Mouse (Mus musculus) stomach, embryonic 15.5 days (tissue): ENCODE data around the gene Foxo3. TPM values are rescaled to one million over a fixed set of nuclear protein-coding genes. Genes with fewer than 3 reads are reported as not detected.

Source experiments
- ATAC-seq: fragments of 200-750 bp; cut with Nextera tagmentation; 2 replicates; pipeline ENCODE4 v1.8.0; 2017; ENCODE audit warnings: low read depth, moderate number of reproducible peaks, moderate TSS enrichment; ENCODE audit not compliant: insufficient read depth, low FRiP score
- H3K27ac ChIP-seq: fragments of 300-500 bp; sonication (generic); 2 replicates; pipeline ENCODE4 v1.5.1; 2015; ENCODE audit warnings: mild to moderate bottlenecking, inconsistent platforms
- H3K27me3 ChIP-seq: fragments of 300-500 bp; sonication (generic); replicated peaks from 2 replicates; pipeline ENCODE4 v1.6.1; 2015; ENCODE audit warnings: inconsistent platforms
- H3K36me3 ChIP-seq: fragments of 300-500 bp; sonication (generic); 2 replicates; pipeline ENCODE4 v1.6.1; 2015; ENCODE audit warnings: inconsistent platforms
- H3K4me1 ChIP-seq: fragments of 300-500 bp; sonication (generic); 2 replicates; pipeline ENCODE4 v1.6.1; 2015; ENCODE audit warnings: inconsistent platforms
- H3K4me2 ChIP-seq: fragments of 300-500 bp; sonication (generic); 2 replicates; pipeline ENCODE4 v1.6.1; 2015; ENCODE audit warnings: mild to moderate bottlenecking, inconsistent platforms
- H3K4me3 ChIP-seq: fragments of 300-500 bp; sonication (generic); replicated peaks from 2 replicates; pipeline ENCODE4 v1.5.1; 2015; ENCODE audit warnings: inconsistent platforms
- H3K9ac ChIP-seq: fragments of 300-500 bp; sonication (generic); 2 replicates; pipeline ENCODE4 v1.6.1; 2015; ENCODE audit warnings: inconsistent platforms
- H3K9me3 ChIP-seq: fragments of 300-500 bp; sonication (generic); 2 replicates; pipeline ENCODE4 v1.6.1; 2016; ENCODE audit warnings: inconsistent platforms
- WGBS: fragments of 180-500 bp; shearing (Covaris S2); methylation state at CpG from one replicate; pipeline ENCODE4 v1.1.7; 2015; 5-methylcytosine and 5-hydroxymethylcytosine counted together
- polyA plus RNA-seq: library from polyadenylated mRNA; unstranded; fragments of >200 nt; fragmentation: Nextera tagmentation; extraction: Ambion mirVana; gene quantifications from 2 replicates; pipeline ENCODE4 v1.2.1, GENCODE M21; 2015

The Foxo3 gene
- polyA plus RNA-seq, 1 experiment from 2014 or later = 8.7 TPM

- H3K4me3 ChIP-seq = no peak overlapping the region
- WGBS = 60% methylated on average over 2 of the region's 2 CpGs
Observed at GRCm38 (mm10) chr10:42154727-42155126, 121.8 kb downstream of the Foxo3 start.

GRCm38 (mm10) chr10:42152426-42153205 is 123.9 kb downstream of the Foxo3 start:
- H3K9me3 ChIP-seq = no peaks in the 10 kb centered on the region
- no peak overlapping the region for H3K9ac ChIP-seq
- no peaks in the 10 kb centered on the region for H3K27me3 ChIP-seq
- H3K36me3 ChIP-seq = no peaks in the 10 kb centered on the region
- no peak overlapping the region for H3K27ac ChIP-seq
- H3K4me2 ChIP-seq = no peak overlapping the region
- H3K4me1 ChIP-seq = no peaks in the 10 kb centered on the region
- no peak overlapping the region for H3K4me3 ChIP-seq
- ATAC-seq = no peak
- 42% methylated on average over 14 of the region's 14 CpGs for WGBS

More at GRCm38 (mm10) chr10:42154727-42155126, 121.8 kb downstream of the Foxo3 start:
- no peaks in the 10 kb centered on the region for H3K27me3 ChIP-seq
- no peaks in the 10 kb centered on the region for H3K4me1 ChIP-seq
- ATAC-seq = no peak
- no peak overlapping the region for H3K4me2 ChIP-seq
- no peaks in the 10 kb centered on the region for H3K9me3 ChIP-seq
- H3K27ac ChIP-seq = no peak overlapping the region
- H3K36me3 ChIP-seq = no peaks in the 10 kb centered on the region
- H3K9ac ChIP-seq = no peak overlapping the region

- Histone ChIP-seq H3K27me3 (no peaks in the 10 kb centered on the region), H3K4me2 (no peak overlapping the region), H3K36me3 (no peaks in the 10 kb centered on the region), H3K9me3 (no peaks in the 10 kb centered on the region), H3K27ac (no peak overlapping the region), H3K4me1 (0 out of 2 replicates have a peak, but pooled peaks cover 2% of the 10 kb centered on the region), H3K4me3 (no peak overlapping the region), H3K9ac (no peak overlapping the region)
- WGBS = 65% methylated on average over 3 of the region's 3 CpGs
- ATAC-seq = no peak
Observed at GRCm38 (mm10) chr10:42149767-42150166, 126.8 kb downstream of the Foxo3 start.

- H3K9me3 ChIP-seq = no peaks in the 10 kb centered on the region
- no peak for ATAC-seq
- H3K27ac ChIP-seq = no peak overlapping the region
- no peak overlapping the region for H3K9ac ChIP-seq
- no peaks in the 10 kb centered on the region for H3K36me3 ChIP-seq
- H3K4me2 ChIP-seq = no peak overlapping the region
- 0 out of 2 replicates have a peak, but pooled peaks cover 2% of the 10 kb centered on the region for H3K4me1 ChIP-seq
- 62% methylated on average over 3 of the region's 3 CpGs for WGBS
- no peak overlapping the region for H3K4me3 ChIP-seq
- H3K27me3 ChIP-seq = no peaks in the 10 kb centered on the region
Observed at GRCm38 (mm10) chr10:42148326-42148725, 128.2 kb downstream of the Foxo3 start.

- Histone ChIP-seq H3K4me1 (0 out of 2 replicates have a peak, but pooled peaks cover 5% of the 10 kb centered on the region), H3K4me2 (no peak overlapping the region), H3K27me3 (no peaks in the 10 kb centered on the region), H3K36me3 (no peaks in the 10 kb centered on the region), H3K9me3 (no peaks in the 10 kb centered on the region), H3K9ac (no peak overlapping the region), H3K27ac (peak overlapping the region; percentile 59; the same call in 1 of the 2 replicates), H3K4me3 (no peak overlapping the region)
- WGBS = 47% methylated on average over 5 of the region's 5 CpGs
- ATAC-seq = peak; percentile 77
Observed at GRCm38 (mm10) chr10:42145221-42145620, 131.3 kb downstream of the Foxo3 start.

- Histone ChIP-seq H3K27me3 (no peaks in the 10 kb centered on the region), H3K4me1 (0 out of 2 replicates have a peak, but pooled peaks cover 5% of the 10 kb centered on the region), H3K9ac (no peak overlapping the region), H3K27ac (peak overlapping the region; percentile 59; the same call in 1 of the 2 replicates), H3K4me3 (no peak overlapping the region), H3K36me3 (no peaks in the 10 kb centered on the region), H3K9me3 (no peaks in the 10 kb centered on the region), H3K4me2 (no peak overlapping the region)
- no peak for ATAC-seq
- WGBS = 46% methylated on average over 5 of the region's 5 CpGs
Observed at GRCm38 (mm10) chr10:42144788-42145187, 131.8 kb downstream of the Foxo3 start.

GRCm38 (mm10) chr10:42144176-42144575 is 132.4 kb downstream of the Foxo3 start:
- Histone ChIP-seq H3K27me3 (no peaks in the 10 kb centered on the region), H3K4me1 (0 out of 2 replicates have a peak, but pooled peaks cover 5% of the 10 kb centered on the region), H3K27ac (no peak overlapping the region), H3K4me2 (no peak overlapping the region), H3K36me3 (no peaks in the 10 kb centered on the region), H3K9me3 (no peaks in the 10 kb centered on the region), H3K9ac (no peak overlapping the region), H3K4me3 (no peak overlapping the region)
- no peak for ATAC-seq
- 33% methylated on average over 2 of the region's 2 CpGs for WGBS

- Histone ChIP-seq H3K4me2 (no peak overlapping the region), H3K9me3 (no peaks in the 10 kb centered on the region), H3K27ac (no peak overlapping the region), H3K27me3 (no peaks in the 10 kb centered on the region), H3K4me3 (no peak overlapping the region), H3K9ac (no peak overlapping the region), H3K4me1 (0 out of 2 replicates have a peak, but pooled peaks cover 5% of the 10 kb centered on the region), H3K36me3 (no peaks in the 10 kb centered on the region)
- no peak for ATAC-seq
- 100% methylated on average over 1 of the region's 1 CpGs for WGBS
Observed at GRCm38 (mm10) chr10:42142791-42143190, 133.8 kb downstream of the Foxo3 start.

GRCm38 (mm10) chr10:42142081-42142480 is 134.5 kb downstream of the Foxo3 start:
- Histone ChIP-seq H3K9ac (no peak overlapping the region), H3K27me3 (no peaks in the 10 kb centered on the region), H3K36me3 (no peaks in the 10 kb centered on the region), H3K27ac (no peak overlapping the region), H3K4me3 (no peak overlapping the region), H3K4me1 (0 out of 2 replicates have a peak, but pooled peaks cover 5% of the 10 kb centered on the region), H3K9me3 (no peaks in the 10 kb centered on the region), H3K4me2 (no peak overlapping the region)
- ATAC-seq = no peak
- 54% methylated on average over 9 of the region's 9 CpGs for WGBS

- Histone ChIP-seq H3K4me3 (no peak overlapping the region), H3K36me3 (no peaks in the 10 kb centered on the region), H3K9ac (no peak overlapping the region), H3K4me1 (0 out of 2 replicates have a peak, but pooled peaks cover 3% of the 10 kb centered on the region), H3K27ac (no peak overlapping the region), H3K4me2 (no peak overlapping the region), H3K9me3 (no peaks in the 10 kb centered on the region), H3K27me3 (no peaks in the 10 kb centered on the region)
- ATAC-seq = peak; percentile 27; the same call in 1 of the 2 replicates
- WGBS = 66% methylated on average over 1 of the region's 1 CpGs
Observed at GRCm38 (mm10) chr10:42139749-42140148, 136.8 kb downstream of the Foxo3 start.

GRCm38 (mm10) chr10:42134759-42135702 is 141.5 kb downstream of the Foxo3 start:
- no peak overlapping the region for H3K4me3 ChIP-seq
- peak; percentile 58 for ATAC-seq
- H3K9ac ChIP-seq = no peak overlapping the region
- no peaks in the 10 kb centered on the region for H3K36me3 ChIP-seq
- no peak overlapping the region for H3K27ac ChIP-seq
- H3K4me1 ChIP-seq = no peaks in the 10 kb centered on the region
- H3K27me3 ChIP-seq = no peaks in the 10 kb centered on the region
- WGBS = 59% methylated on average over 14 of the region's 14 CpGs
- H3K9me3 ChIP-seq = no peaks in the 10 kb centered on the region
- no peak overlapping the region for H3K4me2 ChIP-seq
